Mouse (Mus musculus): ENCODE data around the gene Nfic.

Gene Nfic

DNA sequence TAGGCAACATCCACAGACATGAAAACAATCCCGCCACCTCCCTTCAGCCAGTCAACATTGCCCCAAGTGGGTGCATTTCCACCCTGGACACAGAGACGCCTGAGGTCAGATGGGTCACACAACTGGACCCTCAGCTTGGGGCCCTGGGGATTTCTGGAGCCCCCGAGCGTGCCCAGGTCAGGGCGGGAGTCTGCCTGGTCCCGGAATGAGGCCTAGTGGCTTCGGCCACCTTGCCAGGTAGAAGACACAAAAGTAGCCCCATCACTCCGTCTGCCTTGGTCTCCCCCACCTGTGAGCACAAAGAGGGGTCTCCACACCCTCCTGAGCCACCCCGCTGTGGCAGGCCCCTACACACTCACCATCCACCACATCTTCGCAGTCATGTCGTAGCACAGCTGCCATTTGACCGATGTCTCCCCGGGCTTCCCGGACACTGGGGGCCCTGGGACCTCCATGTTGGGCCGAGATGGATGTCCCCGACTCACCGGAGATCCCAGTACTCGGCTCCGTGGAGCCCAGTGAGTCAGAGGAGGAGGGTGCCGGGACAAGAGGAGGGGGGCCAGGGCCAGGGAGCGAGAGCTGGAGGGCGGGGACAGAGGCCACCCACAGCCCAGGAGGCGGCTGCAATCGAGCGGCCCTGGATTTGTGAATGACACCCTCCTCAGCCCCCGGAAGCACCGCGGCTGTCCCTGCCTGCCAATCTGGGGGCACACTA, at the start of gene Nfic:
Gene Nfic, minus strand, starts transcription at position 455 of the 715 bp plus-strand sequence.
- peak; percentile 16 for DNase-seq

DNA sequence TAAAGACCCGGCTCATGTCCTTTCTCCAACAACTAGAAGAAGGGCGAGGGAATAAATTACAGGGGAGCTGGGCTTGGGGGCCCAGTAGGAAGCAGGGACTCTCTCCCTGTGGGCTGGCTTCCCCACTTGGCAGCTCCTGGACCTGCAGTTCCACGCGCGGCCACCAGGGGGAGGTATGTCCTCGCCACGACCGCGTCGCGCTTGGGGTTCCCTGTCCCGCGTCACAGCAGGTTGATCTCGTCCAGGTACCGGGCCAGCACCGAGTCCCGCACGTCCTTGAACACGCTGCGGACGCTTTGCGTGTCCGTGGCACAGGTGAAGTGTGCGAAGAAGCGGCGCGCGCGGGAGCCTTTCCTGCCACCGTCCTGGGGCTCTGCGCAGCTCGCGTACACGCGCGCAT, 47.2 kb upstream of the Nfic start:
- peak; percentile 86 for DNase-seq

DNA sequence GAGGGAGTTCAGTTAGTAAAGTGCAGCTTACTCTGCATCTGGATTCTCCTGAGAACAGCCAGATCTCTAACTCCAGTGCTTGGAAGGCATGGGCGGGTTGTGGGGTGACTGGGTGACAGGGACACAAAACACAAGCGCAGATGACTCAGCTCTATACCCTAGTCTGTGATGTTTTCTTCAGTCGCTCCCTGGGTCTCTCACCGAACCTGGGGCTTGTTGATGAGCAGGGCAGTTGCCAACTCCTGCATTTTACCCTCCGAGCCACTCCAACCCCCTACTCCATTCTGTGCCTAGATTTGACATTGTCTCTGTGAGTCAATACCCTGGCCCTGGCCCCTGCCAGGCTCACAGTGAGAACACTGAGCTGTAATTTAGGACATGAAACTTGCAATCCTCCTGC, 46.4 kb upstream of the Nfic start:
- peak; percentile 30 for DNase-seq

DNA sequence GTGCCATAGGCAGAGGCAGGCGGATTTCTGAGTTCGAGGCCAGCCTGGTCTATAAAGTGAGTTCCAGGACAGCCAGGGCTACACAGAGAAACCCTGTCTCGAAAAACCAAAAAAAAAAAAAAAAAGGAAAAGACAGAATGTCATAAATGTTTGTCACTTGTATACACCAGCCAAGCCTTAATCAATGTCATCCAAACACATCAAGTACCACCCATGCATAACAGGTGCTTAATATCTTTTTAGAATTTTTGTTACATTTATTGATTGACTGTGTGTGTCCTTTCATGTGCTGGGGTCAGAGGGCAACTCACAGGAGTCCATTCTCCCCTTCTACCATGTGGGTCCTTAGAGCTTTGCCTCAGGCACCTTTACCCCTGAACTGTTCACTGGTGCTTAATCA, 44.6 kb upstream of the Nfic start, which contains the start of gene S1pr4:
Gene S1pr4, minus strand, starts transcription at position 101 of the 400 bp plus-strand sequence.
- DNase-seq: no peak

DNA sequence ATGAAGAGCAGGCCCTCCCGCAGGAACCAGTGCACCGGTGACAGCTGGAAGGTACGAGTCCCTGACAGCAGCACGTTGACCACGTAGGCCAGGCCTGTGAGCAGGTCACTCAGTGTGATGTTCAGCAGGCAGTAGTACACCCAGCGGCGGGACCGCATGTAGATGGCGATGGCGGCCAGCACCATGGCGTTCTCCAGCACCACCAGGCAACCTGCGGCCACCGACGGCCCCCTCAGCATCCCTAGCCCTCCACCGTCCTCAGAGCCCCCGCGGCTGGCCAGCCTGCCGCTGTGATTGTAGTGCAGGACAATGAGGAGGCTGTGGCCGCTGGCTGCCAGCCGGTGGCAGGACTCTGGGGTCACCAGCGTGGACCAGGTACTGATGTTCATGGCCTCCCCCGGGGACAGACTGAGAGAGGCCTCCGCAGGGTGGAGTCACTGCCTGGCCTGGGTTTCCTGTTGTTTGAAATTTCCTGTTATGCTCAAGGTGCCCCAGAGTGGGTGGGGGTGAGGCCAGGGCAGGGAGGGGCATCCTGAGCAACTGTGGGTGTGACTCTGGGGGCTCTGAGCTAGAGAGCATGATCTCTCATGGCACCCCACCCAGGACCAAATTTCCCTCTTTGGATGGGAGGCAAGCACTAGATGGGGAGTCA, 43.9 kb upstream of the Nfic start:
- peak; percentile 63 for DNase-seq

DNA sequence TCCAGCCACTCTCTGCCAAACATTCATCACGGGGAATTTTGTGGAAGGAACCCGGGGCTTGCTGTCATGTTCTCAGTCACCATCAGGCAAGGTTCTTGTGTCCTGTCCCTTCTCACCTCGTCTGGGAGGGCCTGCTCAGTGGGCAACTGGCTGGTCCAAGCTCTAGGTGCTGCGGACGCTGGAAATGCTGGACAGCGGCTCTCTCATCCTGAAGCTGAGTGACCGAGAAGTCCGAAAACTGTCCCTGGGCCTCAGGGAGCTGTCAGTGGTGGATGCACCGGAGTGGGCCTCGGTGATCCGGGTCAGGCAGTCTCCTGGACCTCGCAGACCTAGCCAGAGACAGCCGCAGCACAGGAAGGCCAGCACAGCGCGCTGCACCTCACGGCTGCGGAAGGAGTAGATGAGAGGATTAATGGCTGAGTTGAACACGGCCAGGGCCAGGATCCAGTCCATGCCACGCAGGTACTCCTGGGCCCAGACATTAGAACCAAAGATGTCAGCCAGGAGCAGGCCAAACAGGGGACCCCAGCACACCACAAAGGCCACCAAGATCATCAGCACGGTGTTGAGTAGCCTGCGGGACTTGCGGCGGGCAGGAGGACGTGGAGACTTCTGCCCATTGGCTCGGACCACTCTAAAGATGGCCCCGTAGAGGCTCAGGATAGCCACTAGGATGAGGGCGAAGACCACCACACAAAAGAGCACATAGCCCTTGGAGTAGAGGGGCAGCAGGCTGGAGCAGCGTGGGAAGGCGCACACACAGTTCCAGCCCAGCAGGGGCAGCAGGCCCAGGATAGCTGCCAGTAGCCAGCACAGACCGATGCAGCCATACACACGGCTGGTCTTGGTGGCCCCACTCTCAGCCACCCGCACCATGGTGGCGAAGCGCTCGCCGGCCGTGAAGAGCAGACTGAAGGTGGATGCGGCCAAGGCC, 43.1 kb upstream of the Nfic start:
- peak; percentile 65 for DNase-seq

DNA sequence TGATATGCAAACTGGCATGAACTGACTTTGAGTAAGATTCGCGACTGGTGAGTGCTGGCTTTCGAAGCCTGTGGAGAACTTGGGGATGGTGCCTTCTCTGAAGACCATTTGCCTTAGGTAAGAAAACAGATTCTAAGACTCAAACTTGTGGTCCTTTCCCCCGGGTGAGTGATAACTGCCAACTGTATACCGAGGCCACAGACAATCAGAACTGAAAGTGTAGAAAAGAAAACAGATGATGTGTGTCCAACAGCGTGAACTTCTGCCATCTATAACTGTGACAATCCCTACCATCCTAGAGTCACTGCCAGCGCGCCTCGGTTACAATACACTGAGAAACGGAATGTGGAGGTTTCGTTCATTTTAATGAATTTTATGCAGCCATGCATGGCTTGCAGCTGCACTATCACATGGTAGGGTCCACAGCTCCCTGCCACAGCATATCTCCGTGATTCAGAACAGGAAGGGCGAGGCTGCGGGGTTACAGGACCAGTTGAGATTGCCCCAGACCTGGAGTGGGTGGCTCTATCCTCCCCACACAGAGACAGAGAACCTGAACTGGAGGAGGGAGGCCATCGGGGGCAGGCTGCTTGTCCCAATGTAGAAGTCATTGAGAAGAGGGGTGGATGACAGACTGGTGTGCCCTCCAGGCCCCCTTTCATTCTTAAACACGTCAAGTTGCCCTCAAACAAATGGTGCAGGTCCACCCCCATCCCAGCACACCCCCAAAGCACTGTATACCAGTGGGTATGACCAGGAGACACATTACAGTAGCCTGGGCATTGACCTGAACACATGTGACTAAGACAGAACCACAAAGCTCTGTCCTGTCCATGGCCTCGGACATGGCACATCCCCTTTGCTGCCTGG, 42.2 kb upstream of the Nfic start:
- DNase-seq: peak; percentile 69

DNA sequence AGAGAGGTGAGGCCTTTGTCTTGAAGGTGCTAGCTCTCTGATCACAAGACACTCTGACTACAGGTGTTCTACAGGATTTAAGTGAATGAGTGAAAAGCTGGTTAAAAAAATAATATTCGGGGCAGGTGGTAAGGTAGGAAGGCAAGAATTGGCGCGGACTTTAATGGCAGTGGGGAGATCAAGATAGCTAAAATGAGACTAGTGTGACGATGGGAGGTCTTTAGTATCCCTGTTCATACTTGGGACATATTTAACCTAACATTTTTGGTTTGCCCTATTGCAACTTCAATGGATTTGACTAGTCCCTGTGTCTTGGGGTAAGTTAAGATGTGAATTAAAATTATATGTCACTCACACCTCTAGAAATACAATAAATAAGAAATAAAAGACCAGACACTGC, 41.5 kb upstream of the Nfic start:
- peak; percentile 41 for DNase-seq

DNA sequence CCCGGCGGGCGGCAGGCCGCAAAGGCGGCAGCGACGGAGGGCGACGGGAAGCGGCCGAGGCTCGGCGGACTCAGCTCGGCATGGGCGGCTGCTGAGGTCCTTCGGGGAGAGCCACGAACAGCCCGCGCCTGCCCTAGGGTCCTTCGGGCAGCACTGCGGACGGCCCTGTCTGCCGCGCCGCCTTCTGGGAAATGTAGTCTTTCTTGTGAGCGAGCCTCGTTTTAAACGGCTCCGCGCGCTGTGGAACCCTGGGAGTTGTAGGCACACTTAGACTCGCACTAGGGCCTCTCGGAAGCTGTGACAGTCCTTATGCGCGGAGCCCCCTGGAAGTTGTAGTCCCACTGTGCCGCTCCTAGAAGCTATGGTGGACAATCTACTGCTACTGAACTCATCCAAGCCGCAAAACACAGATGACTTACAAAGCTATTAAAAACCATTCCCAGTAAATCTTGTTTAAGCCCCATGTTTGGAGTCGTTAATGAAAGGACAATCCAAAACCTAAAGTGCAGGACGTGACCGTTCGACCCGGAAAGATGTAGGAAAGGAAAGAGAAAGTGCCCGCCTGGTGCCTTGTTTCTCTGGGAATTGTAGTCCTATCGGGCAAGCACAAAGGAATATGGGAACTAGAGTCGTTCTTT, 40.9 kb upstream of the Nfic start, which contains the start of gene Ncln:
Gene Ncln, minus strand, starts transcription at position 129 of the 638 bp plus-strand sequence.
- DNase-seq: peak; percentile 97

DNA sequence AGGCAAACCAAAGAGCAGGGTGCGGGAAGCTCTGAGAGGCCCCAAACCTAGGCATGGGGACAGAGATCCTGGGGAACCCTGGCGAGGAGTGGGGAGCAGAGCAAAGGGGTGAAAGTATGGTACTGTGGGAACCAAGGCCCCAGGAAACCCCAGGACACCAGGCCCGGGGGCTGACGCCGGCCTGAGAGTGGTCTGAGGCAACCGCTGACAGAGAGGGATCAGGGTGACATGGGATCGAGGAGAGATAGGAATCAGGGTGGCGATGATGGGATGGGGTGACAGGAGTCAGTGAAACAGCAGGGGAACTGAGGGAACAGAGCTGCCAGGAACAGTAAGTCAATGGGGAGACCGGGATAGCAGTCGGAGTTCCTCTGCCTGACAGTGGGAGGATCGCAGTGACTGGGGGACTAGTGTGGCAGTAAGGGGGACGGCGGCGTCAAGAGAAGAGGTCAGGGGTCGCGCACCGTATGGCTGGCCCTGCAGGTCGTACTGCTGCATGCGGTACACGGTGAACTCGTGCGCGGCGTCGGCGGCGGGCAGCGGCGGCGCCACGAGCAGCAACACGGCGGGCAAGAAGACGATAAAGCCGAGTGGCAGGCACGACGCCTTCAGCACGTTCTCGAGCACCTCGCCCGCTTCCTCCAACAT, 40.3 kb upstream of the Nfic start:
- DNase-seq: peak; percentile 78

DNA sequence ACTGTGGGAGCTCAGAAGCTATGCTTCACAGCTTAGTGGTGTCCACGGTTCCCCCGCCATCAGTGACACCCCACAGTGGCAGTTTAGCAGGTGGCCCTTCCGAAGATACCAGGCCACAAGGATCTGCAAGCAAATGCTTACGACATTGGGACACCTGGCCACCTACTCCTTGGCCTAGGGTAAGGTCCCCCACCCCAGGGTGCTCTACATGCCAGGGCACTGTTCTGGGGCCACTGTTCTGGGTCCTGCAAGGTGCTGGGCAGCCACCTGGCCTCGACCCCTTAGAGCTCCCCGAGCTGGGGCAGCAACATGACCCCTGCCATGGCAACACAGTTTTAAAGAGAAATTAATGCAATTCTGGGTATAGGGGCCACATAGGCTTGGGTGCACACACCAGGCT, 39.7 kb upstream of the Nfic start:
- DNase-seq: no peak

DNA sequence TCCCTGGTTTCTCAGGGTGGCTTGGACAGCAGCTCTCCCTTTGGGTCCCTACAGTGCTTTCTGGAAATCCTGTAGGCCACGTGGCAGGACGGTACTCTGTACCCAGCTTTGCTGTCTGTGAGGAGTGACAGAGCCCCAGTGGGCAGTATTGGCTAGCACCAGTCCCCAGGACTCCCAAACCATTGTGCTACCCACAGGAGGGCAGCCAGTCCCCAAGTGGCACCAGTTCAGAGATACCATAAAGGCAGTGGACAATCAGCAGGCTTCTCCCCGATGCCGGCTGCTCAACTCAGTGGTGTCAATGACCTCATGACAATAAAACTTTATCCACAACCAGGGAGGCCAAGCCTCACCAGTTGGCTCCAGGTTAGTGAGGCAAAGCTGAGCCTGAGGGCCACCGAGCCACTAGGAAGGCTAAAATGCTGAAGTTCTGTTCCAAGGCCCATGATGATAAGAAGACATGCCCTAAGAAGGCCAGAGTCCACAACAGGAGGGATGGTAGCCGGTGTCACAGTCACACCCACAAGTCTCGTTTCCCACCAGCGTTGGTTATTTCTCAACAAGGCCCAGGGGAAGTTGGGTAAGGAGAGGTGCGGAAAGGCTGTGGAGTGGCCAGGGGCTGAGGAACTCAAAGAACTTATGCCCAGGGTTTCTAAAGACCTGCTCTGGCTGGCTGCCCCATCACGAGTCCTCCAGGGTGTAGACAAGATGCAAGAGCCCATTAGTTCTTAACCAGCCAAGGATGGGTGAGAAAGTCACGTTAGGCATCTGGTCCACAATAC, 39.0 kb upstream of the Nfic start:
- DNase-seq: peak; percentile 60

DNA sequence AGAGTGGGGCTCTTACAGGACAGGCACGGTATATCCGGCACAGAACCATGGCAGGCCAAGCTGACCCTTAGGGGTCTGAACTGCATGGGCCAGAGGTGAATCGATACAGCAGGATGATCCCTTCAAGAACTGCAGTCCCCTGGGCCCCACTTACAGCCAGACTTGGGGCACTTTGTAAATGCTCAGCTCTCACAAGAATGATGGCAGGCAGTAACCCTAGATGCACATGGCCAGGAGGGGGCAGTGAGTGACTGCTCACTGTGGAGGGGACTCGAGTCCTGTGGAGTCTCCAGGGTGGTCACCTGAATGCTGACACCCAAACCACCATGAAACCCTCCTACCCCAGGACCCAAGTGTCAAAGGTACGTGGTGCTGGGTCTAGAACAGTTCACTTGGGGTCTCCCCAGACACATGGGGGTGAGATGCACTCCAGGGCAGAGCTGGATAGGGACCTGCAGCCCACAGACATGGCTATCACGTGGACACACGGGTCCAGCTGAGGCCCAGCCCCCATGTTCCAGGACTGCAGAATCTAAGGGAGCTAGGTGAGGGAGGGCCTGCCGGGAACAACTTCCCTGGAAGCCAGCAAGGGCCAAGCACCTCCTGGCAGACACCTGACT, 38.3 kb upstream of the Nfic start:
- DNase-seq: peak; percentile 53

DNA sequence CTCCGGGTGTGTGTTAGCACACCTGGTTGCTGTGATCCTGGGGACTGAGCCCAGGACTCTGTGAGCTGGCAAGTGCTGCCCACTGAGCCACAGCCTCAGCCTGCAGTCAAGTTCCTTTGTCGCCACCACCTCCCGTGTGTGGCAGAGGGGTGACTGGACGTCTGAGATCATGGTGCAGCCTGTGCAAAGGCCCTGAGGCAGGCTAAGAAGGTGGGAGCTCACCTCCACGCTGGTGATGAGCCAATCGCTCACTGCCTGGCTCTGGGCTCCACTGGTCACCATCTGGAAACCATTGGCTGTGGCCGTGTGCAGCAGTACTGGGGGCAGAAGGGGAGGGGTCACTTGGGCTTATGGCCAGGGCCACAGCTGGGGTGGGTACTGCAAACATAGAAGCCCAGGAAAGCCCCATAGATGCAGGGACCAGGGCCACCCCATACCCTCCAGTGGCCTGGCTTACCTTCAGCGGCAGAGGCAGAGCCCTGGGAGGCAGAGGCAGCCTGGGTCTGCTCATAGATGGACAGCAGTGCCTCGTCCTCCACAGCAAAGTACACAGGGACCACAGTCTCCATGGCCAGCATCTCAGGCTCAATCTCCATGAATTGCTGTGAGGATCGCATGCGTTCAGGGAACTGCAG, 37.3 kb upstream of the Nfic start:
- DNase-seq: peak; percentile 53

DNA sequence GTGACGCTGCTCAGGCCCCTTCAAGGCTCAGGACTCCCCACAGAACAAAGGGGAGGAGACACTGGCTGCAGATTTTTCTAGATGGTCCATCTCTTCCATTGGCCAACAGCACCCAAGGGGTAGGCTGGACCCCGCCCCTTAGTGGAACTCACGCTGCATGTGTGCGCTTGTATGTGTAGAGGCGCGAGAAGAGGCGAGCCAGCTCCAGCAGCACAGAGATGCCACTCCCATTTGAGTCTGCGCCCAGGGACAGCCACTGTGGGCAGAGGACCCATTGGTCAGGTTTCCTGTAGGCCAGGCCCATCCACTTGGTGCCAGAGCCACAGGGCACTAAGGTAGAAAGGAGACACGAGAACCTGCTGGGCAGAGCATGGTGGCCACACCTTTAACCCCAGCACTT, 35.6 kb upstream of the Nfic start:
- peak; percentile 46 for DNase-seq

DNA sequence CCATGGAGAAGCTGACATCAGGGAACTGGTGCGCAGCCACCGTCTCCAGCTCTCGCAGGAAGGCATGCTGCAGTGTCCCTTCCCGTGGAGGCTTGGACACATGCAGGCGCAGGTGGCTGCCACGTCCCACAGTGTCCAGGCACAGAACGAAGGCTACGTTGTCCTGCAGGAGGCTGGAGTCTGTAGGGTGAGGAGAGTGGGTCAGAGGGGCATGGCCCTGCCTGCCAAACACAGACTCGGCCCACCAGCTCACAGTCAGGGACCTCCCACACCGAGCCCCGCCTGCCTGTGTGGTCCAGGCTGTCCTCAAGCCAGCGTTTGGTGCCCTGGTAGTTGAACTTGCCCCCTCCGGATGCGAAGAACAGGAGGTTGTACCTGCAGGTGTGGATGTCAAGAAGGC, 34.5 kb upstream of the Nfic start:
- no peak for DNase-seq

DNA sequence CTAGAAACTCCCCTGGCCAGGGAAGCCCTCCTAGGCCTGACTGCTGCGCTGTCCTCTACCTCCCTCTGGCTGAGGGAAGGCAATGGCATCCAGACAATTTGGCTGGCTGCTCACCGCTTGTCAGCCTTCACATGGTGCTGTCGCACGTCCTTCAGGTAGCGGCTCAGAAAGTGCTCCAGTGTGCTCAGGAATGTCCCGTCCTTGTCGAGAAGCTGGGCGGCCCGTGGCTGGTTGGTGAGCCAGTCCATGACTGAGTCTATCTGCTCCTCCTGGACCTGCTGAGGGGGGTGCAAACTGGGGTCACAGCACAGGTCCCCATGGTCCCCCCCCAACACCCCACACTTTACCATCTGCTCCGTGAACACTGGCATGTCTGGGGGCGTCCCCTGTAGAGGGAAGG, 32.6 kb upstream of the Nfic start:
- no peak for DNase-seq

DNA sequence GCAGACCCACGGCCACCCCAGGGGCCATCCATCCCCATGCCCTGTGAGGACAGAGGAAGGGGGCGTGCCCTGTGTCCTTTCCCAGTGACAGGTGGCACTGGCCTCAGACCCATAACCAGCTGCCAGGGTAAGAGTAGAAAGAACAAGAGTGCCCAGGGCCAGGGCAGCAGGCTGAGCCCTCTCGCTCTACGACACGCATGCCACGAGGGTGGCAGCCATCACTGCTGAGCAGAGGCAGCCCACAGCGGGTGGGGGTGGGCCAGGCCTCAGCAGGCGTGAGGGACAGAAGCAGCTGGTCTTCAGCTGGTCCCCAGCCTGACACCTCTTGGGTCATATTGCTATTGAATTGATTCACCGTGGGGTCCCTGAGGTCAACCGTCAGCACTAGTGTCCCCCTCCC, 31.1 kb upstream of the Nfic start:
- no peak for DNase-seq

DNA sequence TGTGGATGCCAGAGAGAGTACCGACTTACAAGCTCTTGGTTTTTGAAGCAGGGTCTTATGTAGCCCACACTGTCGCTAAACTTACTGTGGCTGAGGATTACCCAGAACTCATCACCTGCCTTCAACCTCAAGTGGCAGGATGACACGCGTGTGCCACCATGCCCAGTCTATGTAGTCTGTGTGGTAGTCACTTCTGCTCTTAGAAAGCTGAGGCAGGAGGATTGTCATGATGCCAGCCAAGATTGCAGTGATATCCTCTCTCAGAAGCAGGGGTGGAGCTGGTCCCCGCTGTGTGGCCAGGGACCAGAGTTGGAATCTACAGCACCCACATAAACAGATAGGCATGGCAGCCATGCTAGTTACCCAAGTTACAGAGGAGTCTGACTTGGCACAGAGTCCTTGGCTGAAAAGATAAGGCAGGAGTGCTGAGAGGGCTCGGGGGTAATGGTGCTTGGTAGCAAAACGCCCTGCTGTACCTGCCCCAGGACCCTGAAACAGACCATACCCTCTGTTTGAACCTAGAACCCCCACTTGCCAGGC, 30.1 kb upstream of the Nfic start:
- no peak for DNase-seq
